Mouse (Mus musculus) hindlimb bud, embryonic 11.5 days (tissue): ENCODE measurements around the gene Bcat2.

ENCODE experiments used
- DNase-seq: peaks from one replicate; pipeline ENCODE4 v3.0.0-alpha.2; 2012; ENCODE audit warnings: low read depth, low spot score; ENCODE audit errors: extremely low spot score

Gene Bcat2

DNA sequence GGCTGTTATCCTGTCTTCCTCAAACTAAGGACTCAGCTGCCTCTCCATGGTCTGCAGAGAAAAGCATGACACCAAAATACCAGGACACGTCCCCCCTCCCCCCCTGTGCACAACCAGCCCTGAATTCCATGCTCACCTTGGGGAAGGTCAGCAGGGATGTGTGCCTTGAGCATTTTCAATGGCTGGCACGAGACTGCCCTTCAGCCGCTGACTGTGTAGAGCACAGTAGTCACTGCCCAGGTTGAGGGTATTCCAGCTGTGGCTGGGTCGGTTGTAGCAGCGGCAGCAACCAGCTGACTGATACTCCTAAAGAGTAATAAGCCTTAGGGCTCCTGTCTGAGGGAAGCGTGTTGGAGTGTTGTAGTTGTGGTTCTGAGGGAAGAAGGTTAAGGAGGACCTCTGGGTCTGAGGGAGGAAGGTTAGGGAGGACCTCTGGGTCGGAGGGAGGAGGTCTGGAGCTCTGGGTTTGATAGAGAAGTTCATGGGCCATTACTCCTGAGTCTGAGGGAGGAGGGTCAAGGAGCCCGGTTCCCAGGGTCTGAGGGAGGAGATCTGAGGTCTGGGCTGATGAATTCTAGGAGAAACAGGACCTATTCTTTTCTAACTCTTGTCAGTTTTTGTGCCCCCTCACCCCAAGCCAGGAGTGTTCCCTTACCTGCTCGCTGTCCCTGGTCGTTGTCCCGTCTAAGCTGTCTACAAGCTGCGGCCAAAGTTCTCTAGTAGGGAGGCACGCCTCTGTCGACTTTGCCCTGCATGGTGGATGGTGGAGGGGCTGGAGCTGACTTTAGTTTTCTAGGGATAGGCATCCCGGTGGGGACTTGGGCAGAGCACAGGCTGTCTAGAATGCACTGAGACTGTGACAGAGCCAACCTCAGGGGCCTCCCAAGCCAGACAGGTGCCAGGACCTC, 4.8 kb downstream of the Bcat2 start:
- DNase-seq = no peak

DNA sequence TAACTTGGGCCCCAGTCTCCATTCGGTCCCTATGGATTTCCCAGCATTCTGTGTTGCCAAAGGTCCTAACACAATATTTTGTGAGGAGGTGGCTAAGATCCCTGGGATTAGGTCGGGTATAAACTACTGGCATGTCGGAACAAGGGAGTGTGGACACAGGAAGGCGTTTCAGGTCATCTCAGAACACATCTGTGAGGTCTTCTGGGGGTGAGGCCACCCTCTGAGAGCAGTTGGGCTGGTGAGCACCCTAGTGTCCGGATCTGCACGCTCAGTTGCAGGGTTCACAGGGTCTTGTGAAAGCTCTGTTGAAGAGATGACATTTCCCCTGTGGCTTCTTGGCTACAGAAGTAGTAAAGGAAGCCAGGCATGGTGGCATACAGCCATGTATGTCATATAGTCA, 16.0 kb downstream of the Bcat2 start:
- DNase-seq = no peak

DNA sequence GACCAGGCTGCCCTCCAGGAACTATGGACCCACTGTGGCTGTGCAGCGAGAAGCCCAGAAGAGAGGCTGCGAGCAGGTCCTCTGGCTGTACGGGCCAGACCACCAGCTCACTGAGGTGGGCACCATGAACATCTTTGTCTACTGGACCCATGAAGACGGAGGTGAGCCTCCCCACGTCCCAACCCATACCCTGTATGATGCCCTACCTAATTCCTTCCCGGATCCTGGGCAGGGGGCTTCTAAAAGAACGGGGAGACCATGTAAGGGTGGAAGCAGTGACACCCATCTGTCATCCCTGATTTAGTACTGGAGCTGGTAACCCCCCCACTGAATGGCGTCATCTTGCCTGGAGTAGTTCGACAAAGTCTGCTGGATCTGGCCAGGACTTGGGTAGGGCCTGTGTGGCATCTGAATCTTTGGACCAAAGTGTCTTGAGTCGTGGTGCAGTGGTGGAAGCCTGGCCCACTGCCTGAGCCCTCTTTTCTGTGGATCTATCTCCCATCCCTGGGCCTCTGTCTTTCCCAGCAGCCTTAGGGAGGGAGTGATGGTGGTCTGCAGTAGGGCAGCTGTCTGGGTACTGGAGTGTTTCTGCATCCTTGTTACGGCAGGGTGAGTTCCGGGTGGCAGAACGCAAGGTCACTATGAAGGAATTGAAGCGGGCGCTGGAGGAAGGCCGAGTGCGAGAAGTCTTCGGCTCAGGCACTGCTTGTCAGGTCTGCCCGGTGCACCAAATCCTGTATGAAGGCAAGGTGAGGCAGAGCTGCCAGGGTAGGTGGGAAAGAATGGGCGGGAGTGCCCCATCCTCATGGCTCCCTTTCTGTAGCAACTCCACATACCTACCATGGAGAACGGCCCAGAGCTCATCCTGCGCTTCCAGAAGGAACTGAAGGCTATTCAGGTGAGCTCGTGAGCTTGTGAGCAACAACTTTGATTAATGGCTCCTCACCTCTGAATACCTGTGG, 18.0 kb downstream of the Bcat2 start:
- DNase-seq = no peak

DNA sequence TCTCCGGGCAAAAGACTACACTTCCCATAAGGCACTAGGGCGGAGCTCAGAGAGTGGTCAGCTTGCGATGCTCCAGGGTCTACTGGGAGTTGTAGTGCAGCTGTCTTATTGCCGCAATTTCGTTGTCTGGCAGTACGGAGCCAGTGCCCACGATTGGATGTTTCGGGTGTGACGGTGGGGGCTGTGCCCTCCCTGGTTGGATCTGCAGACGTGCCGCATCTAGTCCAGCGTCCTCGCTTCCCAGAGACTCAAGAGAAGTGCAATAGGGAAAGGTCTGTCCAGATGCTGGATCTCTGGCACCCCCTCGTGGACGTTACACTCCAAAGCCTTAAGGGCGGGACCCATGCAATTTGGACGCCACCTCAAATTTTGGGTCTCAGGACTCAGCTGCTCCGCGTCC, 19.2 kb downstream of the Bcat2 start:
- DNase-seq = peak; percentile 95

DNA sequence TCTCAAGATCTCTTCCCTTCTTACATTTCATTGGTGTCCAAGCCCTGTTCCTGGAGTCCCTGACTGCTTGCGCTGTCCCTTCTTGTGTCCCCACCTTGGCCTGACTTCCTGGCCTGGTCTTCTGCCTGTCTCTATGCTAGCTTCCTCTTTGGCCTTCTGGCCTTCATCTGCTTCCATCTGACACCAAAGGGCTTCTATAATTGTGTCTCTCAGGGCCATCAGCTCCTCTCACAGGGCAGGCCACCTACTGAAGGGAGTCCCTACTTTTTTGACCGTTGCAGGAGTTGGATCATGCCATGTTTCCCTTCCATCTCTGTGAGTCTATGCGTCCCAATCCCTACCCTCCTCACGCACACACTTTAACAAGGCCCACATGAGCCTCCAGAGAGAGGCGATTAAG, 19.9 kb downstream of the Bcat2 start:
- DNase-seq = no peak

DNA sequence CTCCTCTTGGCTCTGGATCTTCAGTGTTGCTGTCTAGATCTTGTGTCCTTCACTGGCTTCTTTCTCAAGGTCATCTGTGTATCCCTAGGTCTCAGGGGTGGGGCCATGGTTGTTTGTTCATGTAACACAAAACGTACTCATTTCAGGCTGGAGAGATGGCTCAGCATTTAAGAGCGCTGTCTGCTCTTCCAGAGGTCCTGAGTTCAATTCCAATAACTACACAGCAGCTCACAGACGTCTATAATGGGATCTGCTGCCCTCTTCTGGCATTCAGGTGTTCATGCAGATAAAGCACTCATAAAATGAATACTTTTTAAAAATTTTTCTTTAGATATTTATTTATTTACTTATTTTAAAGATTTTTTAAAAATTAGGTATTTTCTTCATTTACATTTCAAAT, 20.9 kb downstream of the Bcat2 start:
- DNase-seq = no peak

DNA sequence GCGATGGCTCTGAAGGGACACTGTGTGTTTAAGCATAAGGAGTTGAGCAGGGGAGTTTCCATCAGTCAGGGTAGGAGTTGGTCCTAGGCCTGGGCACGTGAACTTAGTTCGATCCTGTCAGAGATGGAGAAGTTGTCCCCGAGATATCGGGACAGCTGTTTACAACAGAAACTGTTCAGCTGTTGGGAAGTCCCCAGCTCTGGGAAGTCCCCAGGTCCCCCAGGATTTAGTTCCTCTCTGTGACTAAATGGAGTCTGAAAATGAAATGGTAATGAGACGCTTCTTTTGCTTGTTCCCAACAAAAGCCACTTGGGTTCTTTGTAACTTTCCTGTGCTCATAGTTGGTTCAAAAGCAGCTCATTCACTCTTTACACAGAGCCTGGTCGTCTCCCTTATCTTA, 21.9 kb downstream of the Bcat2 start:
- DNase-seq = no peak

DNA sequence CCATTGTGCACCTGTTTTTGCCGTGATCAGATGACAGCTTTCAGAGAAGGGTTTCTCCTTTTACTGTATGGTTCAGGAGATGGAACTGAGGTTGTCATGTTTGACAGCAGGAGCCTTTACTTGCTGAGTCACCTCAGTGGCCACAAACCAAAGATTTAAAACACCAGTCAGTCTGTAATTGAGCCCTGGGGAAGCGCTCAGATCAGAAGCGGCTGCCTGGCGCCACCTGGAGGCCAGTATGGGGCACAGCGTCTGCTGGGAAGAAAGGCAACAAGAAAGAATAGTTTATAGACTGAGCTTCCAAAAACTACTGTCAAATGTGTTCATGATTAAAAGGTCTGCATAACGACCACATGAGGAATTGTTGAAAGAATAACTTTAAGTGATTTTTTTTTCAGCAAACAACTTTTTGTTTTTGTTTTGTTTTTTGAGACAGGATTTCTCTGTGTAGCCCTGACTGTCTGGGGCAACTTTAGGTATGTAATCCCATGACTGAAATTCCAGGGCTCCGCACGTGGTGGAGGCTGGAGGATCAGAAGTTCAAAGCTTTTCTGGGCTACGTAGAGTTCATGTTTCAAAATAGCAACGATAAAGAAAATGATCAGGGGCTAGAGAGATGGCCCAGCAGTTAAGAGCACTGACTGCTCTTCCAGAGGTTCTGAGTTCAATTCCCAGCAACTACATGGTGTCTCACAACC, 23.3 kb downstream of the Bcat2 start:
- DNase-seq = peak; percentile 46

DNA sequence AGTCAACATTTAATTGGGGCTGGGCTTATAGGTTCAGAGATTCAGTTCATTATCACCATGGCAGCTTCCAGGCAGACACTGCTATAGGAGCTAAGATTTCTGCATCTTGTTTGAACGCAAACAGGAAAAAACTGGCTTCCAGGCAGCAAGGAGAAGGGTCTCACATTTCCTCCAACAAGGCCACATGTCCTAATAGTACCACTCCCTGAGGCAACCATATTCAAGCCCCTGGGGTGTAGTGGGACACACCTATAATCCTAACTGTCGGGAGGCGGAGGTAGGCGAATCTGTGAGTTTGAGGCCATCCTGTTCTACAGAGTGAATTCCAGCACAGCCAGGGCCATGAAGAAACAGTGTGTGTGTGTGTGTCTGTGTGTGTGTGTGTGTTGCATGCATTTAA, 25.2 kb downstream of the Bcat2 start:
- no peak for DNase-seq

DNA sequence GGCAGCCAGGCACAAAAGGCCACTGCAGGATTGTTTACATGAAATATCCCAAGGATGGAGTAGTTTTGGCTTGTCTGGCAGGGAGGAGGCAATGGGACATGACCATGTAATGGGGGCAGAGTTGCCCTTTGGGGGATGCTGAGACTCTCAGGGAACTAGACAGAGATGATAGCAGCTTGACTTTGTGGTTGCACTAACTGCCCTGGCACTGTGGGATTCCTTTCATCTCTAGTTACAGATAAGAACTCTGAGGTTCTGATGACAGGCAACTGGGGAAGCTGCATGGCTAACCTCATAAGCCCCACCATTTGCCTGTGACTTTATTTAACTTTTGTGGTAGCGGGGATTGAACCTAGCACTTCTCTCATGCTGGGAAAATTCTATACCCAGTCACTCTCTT, 26.2 kb downstream of the Bcat2 start:
- DNase-seq = no peak

DNA sequence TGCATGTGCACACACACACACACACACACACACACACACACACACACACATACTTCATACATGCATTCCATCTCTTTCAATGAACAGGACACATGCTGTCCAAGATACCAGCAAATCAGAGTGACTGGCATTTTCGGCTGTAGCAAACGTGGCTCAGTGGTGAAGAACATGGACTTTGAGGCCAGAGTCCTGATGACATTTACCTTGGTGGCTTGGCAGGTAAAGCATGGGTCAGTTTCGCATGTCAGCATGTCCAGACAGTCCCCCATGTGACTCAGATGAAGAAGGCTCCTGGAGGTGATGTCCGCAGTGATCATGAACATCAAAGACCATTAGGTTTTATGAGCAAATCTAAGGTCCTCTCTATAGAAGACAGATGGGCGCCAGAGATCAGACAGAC, 27.1 kb downstream of the Bcat2 start:
- no peak for DNase-seq

DNA sequence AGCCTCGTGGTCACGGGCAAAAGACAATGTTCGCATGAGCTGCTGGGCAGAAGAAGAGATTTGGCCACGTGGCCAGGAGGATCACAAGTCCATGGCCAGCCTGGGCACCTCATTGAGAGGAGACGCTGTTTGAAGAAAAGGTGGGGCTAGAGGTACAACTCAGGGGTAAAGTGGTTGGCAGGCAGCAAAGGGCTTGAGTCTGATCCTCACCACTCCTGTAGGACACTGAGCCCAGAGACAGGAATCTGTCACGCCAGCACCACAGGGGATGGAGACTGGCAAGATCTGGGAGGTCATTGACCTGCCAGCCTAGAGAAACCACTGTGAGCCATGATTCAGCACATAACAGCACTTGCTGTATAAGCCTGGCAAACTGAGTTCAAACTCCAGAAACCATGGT, 27.6 kb downstream of the Bcat2 start:
- no peak for DNase-seq

DNA sequence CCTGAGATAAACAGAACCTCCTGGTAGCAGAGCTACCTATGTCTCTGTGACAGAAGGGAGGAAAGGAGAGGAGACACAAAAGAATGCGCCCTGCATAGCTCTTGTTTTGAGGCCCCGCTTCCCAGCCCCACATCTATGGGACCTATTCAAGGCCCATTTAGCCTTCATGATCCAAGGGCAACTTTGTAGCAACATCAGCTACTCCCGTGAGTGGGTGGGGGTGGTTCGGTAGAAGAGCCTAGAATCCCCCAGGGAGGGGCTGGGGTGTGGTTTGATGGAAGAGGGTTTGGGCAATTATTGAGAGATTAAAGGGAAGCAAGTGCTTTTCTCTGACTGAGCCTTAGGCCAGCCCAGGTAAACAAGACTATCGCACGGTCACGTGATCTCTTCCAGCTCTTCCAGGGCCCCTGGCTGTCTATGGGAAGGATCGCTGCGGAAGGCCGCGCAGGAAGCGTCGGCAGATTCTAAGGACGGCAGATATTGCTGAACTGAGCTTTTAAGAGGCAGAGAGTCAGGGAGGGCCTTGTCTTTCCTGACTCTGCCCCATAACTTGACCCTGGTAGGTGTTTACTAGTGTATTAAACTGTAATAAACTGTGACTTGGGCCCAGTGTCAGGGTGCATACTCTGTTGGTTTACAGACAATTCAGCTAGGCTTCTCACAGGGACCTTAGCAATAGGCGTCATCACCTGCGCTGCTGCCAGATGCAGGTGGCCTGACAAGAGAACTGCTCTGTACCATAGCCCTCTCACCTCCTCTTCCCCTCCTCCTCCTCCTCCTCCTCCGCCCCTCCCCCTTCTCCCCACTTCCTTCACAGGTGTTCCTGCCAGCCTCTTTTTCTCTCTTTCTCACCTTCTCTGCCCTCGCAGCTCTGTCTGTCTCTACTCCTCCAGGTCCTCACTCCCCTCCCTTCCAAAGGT, 29.3 kb downstream of the Bcat2 start:
- DNase-seq = no peak

DNA sequence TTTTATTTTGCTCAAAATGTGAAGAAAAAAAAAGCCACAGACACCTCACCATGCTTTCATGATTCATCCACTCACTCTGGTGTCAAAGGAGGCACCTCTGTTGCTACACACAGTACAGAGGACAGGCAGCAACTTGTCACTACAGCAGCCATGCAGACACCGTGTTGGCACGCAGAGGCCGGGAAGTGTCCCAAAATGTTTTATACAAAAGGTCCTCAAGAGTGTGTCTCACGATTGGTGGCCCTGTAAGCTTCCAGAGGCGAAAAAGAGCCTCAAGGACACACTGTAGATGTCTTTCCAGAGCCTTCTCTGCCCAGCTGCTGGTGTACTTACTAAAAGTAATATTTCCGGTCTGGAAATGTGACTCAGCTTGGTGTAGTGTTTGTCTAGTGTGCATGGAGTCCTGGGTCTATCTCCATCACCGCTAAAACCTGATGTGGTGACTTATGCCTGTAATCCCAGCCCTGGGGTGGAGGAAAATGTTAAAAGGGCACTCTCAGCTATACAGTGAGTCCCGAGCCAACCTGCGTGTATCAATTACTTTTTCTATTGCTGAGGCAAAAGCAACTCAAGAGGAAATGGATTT, 35.8 kb downstream of the Bcat2 start:
- no peak for DNase-seq

DNA sequence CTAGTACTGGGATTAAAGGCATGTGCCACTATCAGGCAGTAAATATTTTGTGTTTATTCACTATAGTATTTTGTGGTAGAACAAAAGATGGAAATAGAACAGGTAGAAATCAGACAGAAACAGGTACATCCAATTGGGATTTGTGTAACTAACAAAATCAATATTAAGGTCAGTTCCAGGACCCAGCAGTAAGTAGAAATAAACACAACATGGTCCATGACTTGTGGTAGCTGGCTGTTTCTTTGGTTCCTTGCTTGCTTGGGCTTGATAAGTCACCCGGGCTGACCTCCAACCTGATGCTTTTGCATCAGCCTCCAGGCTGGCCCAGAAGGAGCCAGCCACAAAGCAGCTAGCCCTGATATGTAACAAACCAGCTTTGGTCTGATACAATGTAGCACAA, 39.6 kb downstream of the Bcat2 start:
- DNase-seq = no peak

DNA sequence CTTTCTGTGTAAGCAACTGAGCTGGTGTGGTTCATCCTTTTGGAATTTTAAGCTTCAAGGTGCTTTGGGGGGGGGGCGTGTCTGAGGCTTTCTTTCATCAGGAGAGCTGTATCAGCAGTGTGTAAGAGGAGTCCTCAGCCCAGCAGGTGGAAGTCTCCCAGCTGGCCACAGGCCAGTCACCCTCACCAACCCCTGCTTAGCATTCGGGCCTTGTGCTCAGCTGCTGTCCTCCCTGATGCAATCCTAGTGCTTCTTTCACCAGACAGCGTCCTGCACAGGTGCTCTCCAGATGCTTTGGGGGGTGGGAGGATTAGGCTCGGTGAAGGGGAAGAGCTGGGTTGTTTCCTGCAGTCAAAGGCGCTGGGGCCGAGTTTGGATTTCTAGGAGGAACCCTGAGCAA, 46.3 kb downstream of the Bcat2 start:
- no peak for DNase-seq

DNA sequence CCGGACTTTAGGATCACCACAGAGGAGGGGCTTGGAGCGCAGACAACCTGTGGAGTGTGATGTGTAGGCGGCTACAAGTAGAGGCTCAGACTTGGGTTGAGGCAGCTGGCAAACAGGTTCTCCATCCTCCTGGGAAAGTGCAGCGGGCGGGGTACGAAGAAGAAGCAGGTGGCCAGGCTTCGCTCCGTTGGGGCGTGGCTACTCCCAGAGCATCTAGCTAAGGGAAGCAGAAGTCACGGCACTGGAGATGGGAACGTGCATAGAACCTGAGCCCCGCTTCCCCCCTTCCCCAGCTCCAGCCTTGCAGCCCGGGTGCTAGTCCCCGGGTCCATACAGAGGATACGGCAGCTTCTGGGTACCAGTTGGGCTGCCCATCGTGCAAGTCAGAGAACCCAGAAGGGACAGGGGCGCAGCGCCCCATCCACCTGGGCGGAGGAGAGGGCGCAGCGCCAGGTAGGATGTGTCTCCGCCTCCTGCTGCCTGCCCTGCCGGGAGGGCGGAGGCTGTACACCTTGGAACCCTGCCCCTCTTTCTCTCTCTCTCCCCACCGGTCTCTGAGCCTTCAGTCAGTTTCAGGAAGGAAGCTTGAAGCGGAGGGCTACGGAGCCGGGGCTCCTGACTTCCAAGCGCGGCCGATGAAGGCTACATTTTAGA, 47.2 kb downstream of the Bcat2 start, which contains the start of gene Fut1:
Gene Fut1 (plus strand): TSS at position 248 of the 654 bp plus-strand sequence.
- DNase-seq = no peak

DNA sequence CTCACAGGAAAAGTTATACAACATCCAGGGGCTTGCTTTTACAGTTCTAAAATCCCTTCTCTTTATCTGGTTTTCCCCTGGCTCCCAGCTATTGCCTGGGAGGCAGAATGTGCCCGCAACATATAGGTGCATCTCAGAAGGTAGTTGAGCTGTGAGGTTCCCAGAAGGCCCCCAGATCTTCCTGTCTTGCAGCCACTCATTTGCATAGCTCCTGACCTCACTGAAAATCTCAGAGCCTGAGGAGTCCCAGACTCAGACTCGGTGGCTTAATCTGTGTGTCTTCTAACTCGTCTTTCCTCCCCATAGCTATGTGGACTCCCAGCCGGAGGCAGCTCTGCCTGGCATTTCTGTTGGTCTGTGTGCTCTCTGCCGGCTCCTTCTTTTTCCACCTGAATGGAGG, 48.4 kb downstream of the Bcat2 start:
- no peak for DNase-seq

DNA sequence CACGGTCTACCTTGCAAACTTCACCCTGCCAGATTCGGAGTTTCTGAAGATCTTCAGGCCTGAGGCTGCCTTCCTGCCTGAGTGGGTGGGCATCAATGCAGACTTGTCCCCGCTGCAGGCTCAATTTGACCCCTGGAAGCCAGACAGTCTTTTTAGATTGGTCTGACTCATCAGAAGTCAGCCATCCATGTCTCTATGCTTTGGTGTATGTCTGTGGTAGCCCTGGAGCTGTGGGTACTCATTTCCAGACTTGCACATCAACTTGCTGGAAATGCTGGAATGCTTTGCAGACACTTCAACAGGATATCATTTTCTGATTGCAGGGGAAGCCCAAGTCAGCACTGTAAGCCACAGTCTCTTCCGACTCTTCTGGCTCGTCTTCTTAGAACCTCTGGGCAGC, 49.6 kb downstream of the Bcat2 start:
- no peak for DNase-seq
